Mouse (Mus musculus): ENCODE results near the gene Srsf12. TPM values are rescaled to one million over a fixed set of nuclear protein-coding genes. Genes with fewer than 3 reads are reported as not detected.

The Srsf12 gene
- 0.16 and 0.31 TPM in 2 replicates for polyA plus RNA-seq (2015; fragmentation: Nextera tagmentation; extraction: Ambion mirVana)

DNA sequence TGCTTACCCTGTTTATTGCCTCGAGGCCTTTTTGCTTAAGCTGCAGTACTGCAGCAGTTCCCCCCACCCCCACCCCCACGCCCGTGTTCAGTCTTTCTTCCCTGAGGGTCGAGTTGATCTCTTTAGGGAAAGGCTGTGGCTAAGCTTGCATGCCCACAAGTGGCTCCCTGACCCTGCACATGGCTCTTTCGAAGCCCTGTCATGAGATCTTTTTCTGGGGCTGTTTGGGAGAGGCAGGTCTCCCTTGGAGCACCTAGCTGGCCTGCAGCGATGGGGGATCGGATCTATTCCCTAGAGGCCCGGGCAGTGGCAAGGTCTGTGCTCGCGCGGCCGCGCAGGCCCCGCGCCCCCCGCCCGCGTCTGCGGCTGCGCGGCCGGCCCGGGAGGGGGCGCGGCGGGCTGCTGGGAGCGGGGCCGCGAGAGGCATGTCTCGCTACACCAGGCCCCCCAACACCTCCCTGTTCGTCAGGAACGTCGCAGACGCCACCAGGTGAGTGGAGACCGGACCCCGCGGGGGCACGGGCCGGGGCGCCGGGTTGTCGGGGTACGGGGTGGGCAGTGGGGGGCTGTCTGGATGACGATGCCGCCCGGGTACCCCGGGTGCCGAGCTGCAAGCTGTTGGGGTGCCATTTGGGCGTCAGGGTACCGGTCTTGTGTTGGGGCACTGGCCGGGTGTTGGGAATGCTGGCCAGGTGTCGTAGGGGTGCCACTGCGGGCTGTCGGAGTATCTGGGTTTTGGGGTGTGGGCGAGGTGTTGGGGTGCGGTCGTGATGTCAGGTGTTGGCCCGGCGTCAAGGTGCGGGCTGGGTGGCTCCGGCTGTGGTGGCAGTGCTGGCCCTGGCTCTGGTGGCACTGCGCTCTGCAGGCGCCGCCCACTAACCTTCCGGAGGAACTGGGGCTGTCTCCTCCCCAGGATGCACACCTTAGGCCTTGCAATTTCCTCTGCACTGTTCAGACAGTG is at the start of gene Srsf12:
Gene Srsf12 (plus strand): TSS at position 111 of the 961 bp plus-strand sequence.
- H3K27me3 ChIP-seq (replicated peaks; ENCODE audit: insufficient read depth, low read length), result no peaks in the 10 kb centered on the region
- H3K27ac ChIP-seq (ENCODE audit: low read length), result no peak within 1 kb of the TSS
- H3K4me2 ChIP-seq (replicated peaks; ENCODE audit: low read depth, low read length), result peak within 1 kb of the TSS; percentile 98
- WGBS, result 2% methylated on average over 47 of the region's 65 CpGs
- H3K4me1 ChIP-seq (ENCODE audit: insufficient read depth, low read depth, low read length), result no peaks in the 10 kb centered on the region
- ATAC-seq (peak; percentile 60), DNase-seq (ENCODE audit: low spot score) (peak; percentile 8)
- peak within 1 kb of the TSS; percentile 47 for H3K4me3 ChIP-seq (ENCODE audit: low read depth, low read length)
- no peaks in the 10 kb centered on the region for H3K36me3 ChIP-seq (ENCODE audit: insufficient read depth, low read length)
- peak within 1 kb of the TSS; percentile 46; the same call in 1 of the 2 replicates for H3K9ac ChIP-seq (replicated peaks; ENCODE audit: low read depth)
- H3K9me3 ChIP-seq (ENCODE audit: low read length), result no peaks in the 10 kb centered on the region
- TF ChIP-seq EP300 (IDR thresholded peaks at IDR 0.05) (no peak), CTCF (IDR thresholded peaks at IDR 0.05) (no peak)

DNA sequence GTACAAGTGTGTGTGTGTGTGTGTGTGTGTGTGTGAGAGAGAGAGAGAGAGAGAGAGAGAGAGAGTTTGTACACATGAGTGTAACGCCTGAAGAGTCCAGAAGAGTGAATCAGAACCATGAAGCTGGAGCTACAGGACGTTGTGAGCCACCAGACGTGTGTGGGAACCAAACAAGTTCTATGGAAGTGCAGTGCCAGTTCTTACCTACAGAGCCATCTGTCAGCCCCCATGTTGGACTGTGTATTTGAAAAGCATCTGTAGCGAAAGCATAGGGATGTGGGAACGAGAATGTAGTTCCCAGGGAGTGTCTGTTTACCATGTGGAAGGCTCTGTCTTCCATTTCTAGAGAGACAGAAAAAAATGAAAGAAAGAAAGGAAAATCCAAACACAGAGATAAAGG is 25.3 kb upstream of the Srsf12 start:
- Histone ChIP-seq H3K9me3 (ENCODE audit: low read length) (no peaks in the 10 kb centered on the region), H3K27me3 (replicated peaks; ENCODE audit: insufficient read depth, low read length) (no peaks in the 10 kb centered on the region), H3K27ac (ENCODE audit: low read length) (no peak overlapping the region), H3K9ac (replicated peaks; ENCODE audit: low read depth) (no peak overlapping the region), H3K4me3 (ENCODE audit: low read depth, low read length) (no peak overlapping the region), H3K4me2 (replicated peaks; ENCODE audit: low read depth, low read length) (no peak overlapping the region), H3K36me3 (ENCODE audit: insufficient read depth, low read length) (no peaks in the 10 kb centered on the region), H3K4me1 (ENCODE audit: insufficient read depth, low read depth, low read length) (no peaks in the 10 kb centered on the region)
- TF ChIP-seq CTCF (IDR thresholded peaks at IDR 0.05) (no peak), EP300 (IDR thresholded peaks at IDR 0.05) (no peak)
- ATAC-seq (no peak), DNase-seq (ENCODE audit: low spot score) (no peak)
- 73% methylated on average over 5 of the region's 5 CpGs for WGBS

DNA sequence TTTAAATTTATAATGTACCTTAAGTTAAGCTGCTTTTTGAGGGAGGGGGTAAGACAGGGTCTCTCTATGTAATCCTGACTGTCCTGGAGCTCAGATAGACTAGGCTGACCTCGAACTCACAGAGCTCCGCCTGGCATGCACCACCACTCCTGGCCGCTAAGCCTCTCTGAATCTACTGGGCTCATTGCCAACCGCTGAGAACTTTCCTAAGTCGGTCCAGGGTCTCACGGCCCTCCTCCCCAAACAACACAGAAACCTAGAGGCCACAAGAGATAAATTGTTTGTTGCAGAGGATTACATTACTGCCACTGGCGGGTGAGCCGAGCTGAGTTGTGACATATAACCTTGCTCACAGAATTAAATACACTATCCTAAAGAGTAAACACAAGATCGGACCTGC is 20.6 kb upstream of the Srsf12 start:
- H3K27ac ChIP-seq (ENCODE audit: low read length), result no peak overlapping the region
- 13% methylated on average over 9 of the region's 9 CpGs for WGBS
- H3K36me3 ChIP-seq (ENCODE audit: insufficient read depth, low read length), result no peaks in the 10 kb centered on the region
- no peak overlapping the region for H3K4me3 ChIP-seq (ENCODE audit: low read depth, low read length)
- DNase-seq (ENCODE audit: low spot score) (peak; percentile 24), ATAC-seq (no peak)
- TF ChIP-seq EP300 (IDR thresholded peaks at IDR 0.05) (no peak), CTCF (IDR thresholded peaks at IDR 0.05) (peak; percentile 37)
- H3K4me2 ChIP-seq (replicated peaks; ENCODE audit: low read depth, low read length), result peak overlapping the region; percentile 96
- H3K9ac ChIP-seq (replicated peaks; ENCODE audit: low read depth), result no peak overlapping the region
- H3K4me1 ChIP-seq (ENCODE audit: insufficient read depth, low read depth, low read length), result no peaks in the 10 kb centered on the region
- H3K27me3 ChIP-seq (replicated peaks; ENCODE audit: insufficient read depth, low read length), result no peaks in the 10 kb centered on the region
- no peaks in the 10 kb centered on the region for H3K9me3 ChIP-seq (ENCODE audit: low read length)

- peak; percentile 79 for DNase-seq (ENCODE audit: low spot score)
- Histone ChIP-seq H3K36me3 (ENCODE audit: insufficient read depth, low read length) (no peaks in the 10 kb centered on the region), H3K27me3 (replicated peaks; ENCODE audit: insufficient read depth, low read length) (no peaks in the 10 kb centered on the region), H3K4me1 (ENCODE audit: insufficient read depth, low read depth, low read length) (no peaks in the 10 kb centered on the region), H3K9me3 (ENCODE audit: low read length) (no peaks in the 10 kb centered on the region), H3K4me2 (replicated peaks; ENCODE audit: low read depth, low read length) (peak overlapping the region; percentile 96), H3K4me3 (ENCODE audit: low read depth, low read length) (peak overlapping the region; percentile 53), H3K27ac (ENCODE audit: low read length) (peak overlapping the region; percentile 69; the same call in 1 of the 2 replicates), H3K9ac (replicated peaks; ENCODE audit: low read depth) (peak overlapping the region; percentile 26; the same call in 1 of the 2 replicates)
- ATAC-seq, result peak; percentile 91
- 1% methylated on average over 118 of the region's 123 CpGs for WGBS
- TF ChIP-seq EP300 (IDR thresholded peaks at IDR 0.05) (no peak), CTCF (IDR thresholded peaks at IDR 0.05) (peak; percentile 52)
These were observed 19.7 kb upstream of the Srsf12 start for GRCm38 (mm10) chr4:33188781-33189734.

DNA sequence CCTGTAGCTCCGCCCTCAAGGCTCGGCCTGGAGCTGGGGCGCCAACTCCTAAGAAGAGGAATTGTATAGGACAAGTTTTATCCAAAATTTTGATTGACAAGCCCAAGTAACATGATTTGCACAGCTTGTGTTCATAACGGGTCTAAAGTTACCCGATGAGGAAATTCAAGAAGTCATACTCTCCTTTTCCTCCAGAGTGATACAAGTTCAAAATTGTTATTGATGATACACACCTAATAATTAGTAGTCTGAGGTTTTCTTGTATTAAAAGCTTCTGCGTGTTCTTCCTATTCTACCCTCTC is 19.1 kb upstream of the Srsf12 start, which contains the start of gene Pm20d2:
Gene Pm20d2 (minus strand): TSS at position 3 of the 302 bp plus-strand sequence.
- Histone ChIP-seq H3K27me3 (replicated peaks; ENCODE audit: insufficient read depth, low read length) (no peaks in the 10 kb centered on the region), H3K4me2 (replicated peaks; ENCODE audit: low read depth, low read length) (peak within 1 kb of the TSS; percentile 96), H3K27ac (ENCODE audit: low read length) (peak within 1 kb of the TSS; percentile 69; the same call in 1 of the 2 replicates), H3K4me3 (ENCODE audit: low read depth, low read length) (peak within 1 kb of the TSS; percentile 53), H3K4me1 (ENCODE audit: insufficient read depth, low read depth, low read length) (no peaks in the 10 kb centered on the region), H3K9ac (replicated peaks; ENCODE audit: low read depth) (peak within 1 kb of the TSS; percentile 26; the same call in 1 of the 2 replicates), H3K36me3 (ENCODE audit: insufficient read depth, low read length) (no peaks in the 10 kb centered on the region), H3K9me3 (ENCODE audit: low read length) (0 out of 2 replicates have a peak, but pooled peaks cover under 1% of the 10 kb centered on the region)
- WGBS, result 13% methylated on average over 6 of the region's 6 CpGs
- TF ChIP-seq EP300 (IDR thresholded peaks at IDR 0.05), result no peak
- no peak for TF ChIP-seq CTCF (IDR thresholded peaks at IDR 0.05)
- ATAC-seq, result no peak
- DNase-seq (ENCODE audit: low spot score), result no peak
